25 mouse cellular contexts compared by ENCODE assay signal in the genomic region with DNA sequence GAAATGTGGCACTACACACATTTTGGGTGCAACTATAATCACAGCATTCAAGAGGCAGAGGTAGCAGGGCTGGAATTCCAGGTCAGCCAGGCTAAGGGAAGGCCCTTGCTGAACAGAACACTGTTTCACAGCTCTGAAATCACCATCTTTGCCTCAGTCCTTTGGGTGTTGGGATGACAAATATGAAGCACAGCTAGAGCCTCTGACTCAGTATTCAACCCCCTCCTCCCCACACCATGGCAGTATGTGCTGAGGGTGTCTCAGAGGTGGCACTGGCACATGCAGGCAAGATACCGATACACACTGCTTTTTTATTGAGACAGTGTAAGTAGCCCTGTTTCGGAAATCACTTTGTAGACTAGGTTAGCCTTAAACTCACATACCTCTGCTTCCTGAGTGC. TPM values are rescaled to one million over a fixed set of nuclear protein-coding genes. Genes with fewer than 3 reads are reported as not detected.
DNase-seq lines count a peak whose midpoint lies in the region; ATAC-seq and TF ChIP-seq lines count a peak whose summit lies in the region.
"Had no signal": no experiment of that assay in that cellular context is flagged by ENCODE, and none has a peak within 500 bp of the region (broad histone marks: within the 10 kb centered on the region; RNA-seq: fewer than 3 reads in every experiment).

No protein-coding gene starts in this region.

- no peak overlapping the region for H3K4me3 ChIP-seq in limb, embryonic 13.5 days
- no peak overlapping the region for H3K4me3 ChIP-seq in limb, embryonic 10.5 days
- no peak overlapping the region for H3K4me3 ChIP-seq in midbrain, embryonic 11.5 days (ENCODE audit: low read depth, low read length)
- H3K4me3 ChIP-seq in midbrain, embryonic 16.5 days (ENCODE audit: low read depth, low read length): no peak overlapping the region
- H3K4me3 ChIP-seq in MEL (ENCODE audit: control insufficient read depth in 1 of 2, insufficient read depth in 1 of 2, low read depth in 2 of 2, low read length in 2 of 2): no peak overlapping the region
- H3K4me3 ChIP-seq: heart, embryonic 15.5 days; hindbrain, embryonic 10.5 days; hindbrain, embryonic 13.5 days; intestine, embryonic 15.5 days had no signal

- peaks cover 42% of the 10 kb centered on the region for H3K36me3 ChIP-seq in limb, embryonic 13.5 days
- peaks cover 52% of the 10 kb centered on the region for H3K36me3 ChIP-seq in limb, embryonic 10.5 days
- H3K36me3 ChIP-seq in midbrain, embryonic 11.5 days (ENCODE audit: control insufficient read depth, insufficient read depth, low read length): peaks cover 12% of the 10 kb centered on the region; the same call in 1 of the 2 replicates
- peaks cover 3% of the 10 kb centered on the region; the same call in 1 of the 2 replicates for H3K36me3 ChIP-seq in midbrain, embryonic 16.5 days (ENCODE audit: control insufficient read depth, insufficient read depth, low read length)
- peaks cover 0 to 7% of the 10 kb centered on the region in 2 experiments; a peak in 3 of 4 replicates for H3K36me3 ChIP-seq in MEL (ENCODE audit: control insufficient read depth in 1 of 2, insufficient read depth in 2 of 2, low read length in 2 of 2)

- TF ChIP-seq POLR2A in MEL (IDR thresholded peaks at IDR 0.05; ENCODE audit: control insufficient read depth in 1 of 2, insufficient read depth in 1 of 2, low read depth in 1 of 2, low read length in 2 of 2, poor library complexity in 1 of 2): peak in 1 of 2 experiments; percentile 23; a peak in 1 of 4 replicates

- H3K4me2 ChIP-seq in limb, embryonic 13.5 days (replicated peaks): no peak overlapping the region
- H3K4me2 ChIP-seq in midbrain, embryonic 11.5 days: no peak overlapping the region
- H3K4me2 ChIP-seq in midbrain, embryonic 16.5 days (ENCODE audit: low read length): no peak overlapping the region
- H3K4me2 ChIP-seq: heart, embryonic 11.5 days; heart, embryonic 15.5 days; hindbrain, embryonic 13.5 days; intestine, embryonic 15.5 days had no signal

- no peak for TF ChIP-seq RAD21 in MEL (IDR thresholded peaks at IDR 0.05; ENCODE audit: low read depth, low read length)

- H3K79me2 ChIP-seq in MEL (ENCODE audit: control insufficient read depth, insufficient read depth, low read length, poor library complexity): peaks cover 13% of the 10 kb centered on the region

- H3K4me1 ChIP-seq in limb, embryonic 13.5 days: peaks cover 25% of the 10 kb centered on the region
- H3K4me1 ChIP-seq in limb, embryonic 10.5 days: peaks cover 28% of the 10 kb centered on the region
- H3K4me1 ChIP-seq in midbrain, embryonic 11.5 days (ENCODE audit: control insufficient read depth, insufficient read depth, low read length): peaks cover 13% of the 10 kb centered on the region
- peaks cover 15% of the 10 kb centered on the region for H3K4me1 ChIP-seq in midbrain, embryonic 16.5 days (ENCODE audit: control insufficient read depth, insufficient read depth, low read length)
- H3K4me1 ChIP-seq in MEL (ENCODE audit: control insufficient read depth in 1 of 2, insufficient read depth in 2 of 2, low read length in 2 of 2): peaks cover 0 to 15% of the 10 kb centered on the region in 2 experiments; a peak in 2 of 4 replicates

- TF ChIP-seq CTCF in MEL (IDR thresholded peaks at IDR 0.05 in 2 of 3, conservative IDR thresholded peaks at IDR 0.05 in 1 of 3; ENCODE audit: control insufficient read depth in 1 of 3, insufficient read depth in 1 of 3, low read depth in 2 of 3, low read length in 3 of 3, poor library complexity in 1 of 3, severe bottlenecking in 1 of 3): no peak

- H3K9ac ChIP-seq in limb, embryonic 13.5 days: peak overlapping the region; percentile 19; the same call in 1 of the 2 replicates
- H3K9ac ChIP-seq in midbrain, embryonic 11.5 days (ENCODE audit: low read length): no peak overlapping the region
- no peak overlapping the region for H3K9ac ChIP-seq in midbrain, embryonic 16.5 days (ENCODE audit: low read depth, low read length)
- H3K9ac ChIP-seq in MEL (ENCODE audit: control insufficient read depth, low read depth, low read length, poor library complexity, severe bottlenecking): no peak overlapping the region
- H3K9ac ChIP-seq: forebrain, postnatal 0 days; heart, embryonic 15.5 days; hindbrain, embryonic 13.5 days; intestine, embryonic 15.5 days had no signal

- TF ChIP-seq EP300 in MEL (IDR thresholded peaks at IDR 0.05; ENCODE audit: low read depth in 1 of 2, low read length in 2 of 2): no peak

- no peak overlapping the region for H3K27ac ChIP-seq in limb, embryonic 13.5 days
- no peak overlapping the region for H3K27ac ChIP-seq in limb, embryonic 10.5 days
- no peak overlapping the region for H3K27ac ChIP-seq in midbrain, embryonic 11.5 days (ENCODE audit: low read depth, low read length)
- no peak overlapping the region for H3K27ac ChIP-seq in midbrain, embryonic 16.5 days (ENCODE audit: low read length)
- no peak overlapping the region for H3K27ac ChIP-seq in MEL (ENCODE audit: control insufficient read depth, low read depth, low read length)
- H3K27ac ChIP-seq: heart, embryonic 15.5 days; hindbrain, embryonic 10.5 days; hindbrain, embryonic 13.5 days; intestine, embryonic 15.5 days had no signal

- no peak for DNase-seq in limb, embryonic 10.5 days (ENCODE audit: low spot score)
- DNase-seq in midbrain, embryonic 11.5 days (ENCODE audit: low spot score, missing footprints): peak; percentile 69
- DNase-seq in MEL (ENCODE audit: low read depth, low spot score): no peak
- DNase-seq in thymus, postnatal 4 days: no peak
- DNase-seq in cerebellum, adult 11-12 months: no peak
- DNase-seq: adrenal gland, adult 2 months; adrenal gland, postnatal 14 days; cerebellum, adult 18-20 months; cerebellum, adult 9-10 months; cerebellum, postnatal 14 days; forebrain, postnatal 0 days; gastrocnemius, postnatal 36 days; heart, postnatal 10 days; heart, postnatal 36 days had no signal

- 80% methylated on average over 2 of the region's 2 CpGs for WGBS in limb, embryonic 13.5 days
- 91% methylated on average over 2 of the region's 2 CpGs for WGBS in limb, embryonic 10.5 days
- WGBS in midbrain, embryonic 11.5 days: 90% methylated on average over 2 of the region's 2 CpGs
- WGBS in midbrain, embryonic 16.5 days: 94% methylated on average over 2 of the region's 2 CpGs

- ATAC-seq in limb, embryonic 13.5 days (ENCODE audit: low FRiP score, low read depth): no peak
- ATAC-seq in midbrain, embryonic 11.5 days (ENCODE audit: low FRiP score): no peak
- ATAC-seq in midbrain, embryonic 16.5 days: no peak
- ATAC-seq: forebrain, embryonic 14.5 days; forebrain, postnatal 0 days; hindbrain, embryonic 16.5 days; intestine, embryonic 15.5 days had no signal

- no peaks in the 10 kb centered on the region for H3K27me3 ChIP-seq in limb, embryonic 13.5 days
- H3K27me3 ChIP-seq in limb, embryonic 10.5 days (ENCODE audit: low read depth, poor library complexity, severe bottlenecking): no peaks in the 10 kb centered on the region
- no peaks in the 10 kb centered on the region for H3K27me3 ChIP-seq in midbrain, embryonic 11.5 days (ENCODE audit: control insufficient read depth, insufficient read depth, low read length)
- no peaks in the 10 kb centered on the region for H3K27me3 ChIP-seq in midbrain, embryonic 16.5 days (ENCODE audit: control insufficient read depth, insufficient read depth, low read depth, low read length)
- no peaks in the 10 kb centered on the region for H3K27me3 ChIP-seq in MEL (ENCODE audit: control insufficient read depth in 1 of 2, insufficient read depth in 2 of 2, low read length in 2 of 2)
- H3K27me3 ChIP-seq: heart, embryonic 15.5 days; hindbrain, embryonic 13.5 days; intestine, embryonic 15.5 days had no signal

- H3K9me3 ChIP-seq in limb, embryonic 13.5 days: no peaks in the 10 kb centered on the region
- no peaks in the 10 kb centered on the region for H3K9me3 ChIP-seq in limb, embryonic 10.5 days (replicated peaks)
- H3K9me3 ChIP-seq in midbrain, embryonic 11.5 days (ENCODE audit: control insufficient read depth, low read length): no peaks in the 10 kb centered on the region
- H3K9me3 ChIP-seq in midbrain, embryonic 16.5 days (replicated peaks; ENCODE audit: control insufficient read depth, low read length, poor library complexity, severe bottlenecking): no peaks in the 10 kb centered on the region
- H3K9me3 ChIP-seq in MEL (replicated peaks; ENCODE audit: insufficient read depth, low read length): no peaks in the 10 kb centered on the region
- H3K9me3 ChIP-seq: heart, embryonic 15.5 days; hindbrain, embryonic 10.5 days; hindbrain, embryonic 13.5 days; intestine, embryonic 15.5 days had no signal

RNA-seq across cellular contexts. Expression of a gene that starts 3.7 kb away (rescaled TPM):
- polyA plus RNA-seq in limb, embryonic 13.5 days (2015; fragmentation: Nextera tagmentation; extraction: Ambion mirVana): 4.2 and 6.6 TPM in 2 replicates
- polyA plus RNA-seq in limb, embryonic 10.5 days (2016; fragmentation: Nextera tagmentation; extraction: Ambion mirVana): 2.0 and 2.9 TPM in 2 replicates
- 3.2 and 3.6 TPM in 2 replicates for polyA plus RNA-seq in midbrain, embryonic 11.5 days (2014; fragmentation: Nextera tagmentation; extraction: Ambion mirVana)
- 12.0 and 12.3 TPM in 2 replicates for polyA plus RNA-seq in midbrain, embryonic 16.5 days (2015; fragmentation: Nextera tagmentation; extraction: Ambion mirVana)
- 1.2 and 8.2 TPM in 2 replicates for total RNA-seq in MEL (2012; rRNA removed)
- polyA plus RNA-seq in MEL (2012; ENCODE audit: insufficient read depth in 1 of 2, insufficient read length in 2 of 2, low read depth in 1 of 2, low replicate concordance in 2 of 2, missing spikeins in 1 of 2): 1 to 10 TPM in 1 of 2 experiments, not detected in 1; 5.3 TPM
- total RNA-seq: granulocyte monocyte progenitor cell, adult 5-6 weeks had no signal

RNA-seq across cellular contexts. Expression of a gene that starts 3.9 kb away (rescaled TPM):
- polyA plus RNA-seq in limb, embryonic 13.5 days (2015; fragmentation: Nextera tagmentation; extraction: Ambion mirVana): 173 and 181 TPM in 2 replicates
- polyA plus RNA-seq in limb, embryonic 10.5 days (2016; fragmentation: Nextera tagmentation; extraction: Ambion mirVana): 165 and 166 TPM in 2 replicates
- polyA plus RNA-seq in midbrain, embryonic 11.5 days (2014; fragmentation: Nextera tagmentation; extraction: Ambion mirVana): 167 and 172 TPM in 2 replicates
- polyA plus RNA-seq in midbrain, embryonic 16.5 days (2015; fragmentation: Nextera tagmentation; extraction: Ambion mirVana): 172 TPM in 2 replicates
- 114 and 122 TPM in 2 replicates for total RNA-seq in MEL (2012; rRNA removed)
- polyA plus RNA-seq in MEL (2012; ENCODE audit: insufficient read depth in 1 of 2, insufficient read length in 2 of 2, low read depth in 1 of 2, low replicate concordance in 2 of 2, missing spikeins in 1 of 2): 10 to 100 TPM in 1 of 2 experiments, not detected in 1; 97.7 TPM

RNA-seq across cellular contexts. Expression of a gene that starts 4.3 kb away (rescaled TPM):
- 4.3 TPM in 2 replicates for polyA plus RNA-seq in limb, embryonic 13.5 days (2015; fragmentation: Nextera tagmentation; extraction: Ambion mirVana)
- 5.0 and 5.9 TPM in 2 replicates for polyA plus RNA-seq in limb, embryonic 10.5 days (2016; fragmentation: Nextera tagmentation; extraction: Ambion mirVana)
- polyA plus RNA-seq in midbrain, embryonic 11.5 days (2014; fragmentation: Nextera tagmentation; extraction: Ambion mirVana): 3.4 and 4.0 TPM in 2 replicates
- polyA plus RNA-seq in midbrain, embryonic 16.5 days (2015; fragmentation: Nextera tagmentation; extraction: Ambion mirVana): 3.0 and 3.5 TPM in 2 replicates
- 2.1 and 3.4 TPM in 2 replicates for total RNA-seq in MEL (2012; rRNA removed)
- 1 to 10 TPM in 1 of 2 experiments, not detected in 1; 3.8 TPM for polyA plus RNA-seq in MEL (2012; ENCODE audit: insufficient read depth in 1 of 2, insufficient read length in 2 of 2, low read depth in 1 of 2, low replicate concordance in 2 of 2, missing spikeins in 1 of 2)
- total RNA-seq: gastrocnemius, adult 8-10 months; gastrocnemius, postnatal 36 days; heart, postnatal 36 days had no signal

RNA-seq across cellular contexts. Expression of a gene that starts 18.8 kb away (rescaled TPM):
- 1.2 and 1.6 TPM in 2 replicates for polyA plus RNA-seq in limb, embryonic 13.5 days (2015; fragmentation: Nextera tagmentation; extraction: Ambion mirVana)
- 0.40 TPM in 2 replicates for polyA plus RNA-seq in limb, embryonic 10.5 days (2016; fragmentation: Nextera tagmentation; extraction: Ambion mirVana)
- 0.31 and 0.40 TPM in 2 replicates for polyA plus RNA-seq in midbrain, embryonic 11.5 days (2014; fragmentation: Nextera tagmentation; extraction: Ambion mirVana)
- polyA plus RNA-seq in midbrain, embryonic 16.5 days (2015; fragmentation: Nextera tagmentation; extraction: Ambion mirVana): 6.3 and 6.6 TPM in 2 replicates
- 0.04 TPM in 1 of 2 replicates, not detected in the other for total RNA-seq in MEL (2012; rRNA removed)
- under 1 TPM in 1 of 2 experiments, not detected in 1; 0.03 TPM for polyA plus RNA-seq in MEL (2012; ENCODE audit: insufficient read depth in 1 of 2, insufficient read length in 2 of 2, low read depth in 1 of 2, low replicate concordance in 2 of 2, missing spikeins in 1 of 2)
- total RNA-seq: granulocyte monocyte progenitor cell, adult 5-6 weeks had no signal
